Mouse (Mus musculus): ENCODE results near the gene Ndufa7. TPM values are rescaled to one million over a fixed set of nuclear protein-coding genes. Genes with fewer than 3 reads are reported as not detected.

Ndufa7 gene
- total RNA-seq (2023), result 138 TPM

DNA sequence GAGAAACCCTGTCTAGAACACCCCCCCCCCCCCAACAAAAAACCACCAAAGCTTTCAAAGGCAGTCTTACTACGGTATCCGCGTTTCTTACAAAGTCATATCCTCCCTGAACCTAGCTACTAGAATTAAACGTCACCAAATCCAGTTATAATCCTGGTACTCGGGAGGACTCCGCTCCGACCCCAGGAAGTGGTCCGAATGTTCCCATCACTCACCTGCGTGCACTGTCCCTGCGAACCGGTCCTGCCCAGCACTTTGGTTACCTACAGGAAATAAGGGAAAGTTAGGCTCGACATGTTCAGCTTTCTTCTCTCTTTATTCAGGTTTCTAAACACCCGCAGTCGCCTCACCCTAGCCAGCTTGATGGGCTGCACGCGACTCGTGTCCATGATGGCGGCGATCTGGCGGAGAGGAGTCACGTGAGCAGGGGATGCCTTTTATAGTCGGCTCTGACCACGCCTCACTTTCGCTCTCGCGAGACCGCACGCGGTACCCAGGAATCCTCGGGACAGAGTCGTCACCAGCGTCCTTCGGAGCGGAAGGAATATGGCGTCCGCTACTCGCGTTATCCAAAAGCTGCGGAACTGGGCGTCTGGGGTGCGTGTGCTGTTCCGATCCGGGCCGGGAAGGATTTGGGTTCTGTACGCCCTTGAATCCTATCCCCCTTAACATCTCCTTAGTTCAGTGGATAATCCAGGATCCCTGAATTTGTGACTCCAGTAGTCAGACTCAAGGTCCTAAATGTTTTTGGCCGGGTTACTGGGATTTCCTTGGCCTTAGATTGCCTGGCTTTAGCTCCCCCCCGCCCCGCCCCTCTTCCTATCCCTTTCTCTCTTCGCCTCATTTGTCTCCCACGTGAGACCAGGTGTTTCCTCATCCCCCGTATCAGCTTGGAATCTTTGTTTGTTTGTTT, at the start of gene Ndufa7, which contains the start of gene Rps28:
Ndufa7 (plus strand) TSS at position 489 of the 913 bp plus-strand sequence.
Rps28 (minus strand) TSS at position 479 of the 913 bp plus-strand sequence.

DNA sequence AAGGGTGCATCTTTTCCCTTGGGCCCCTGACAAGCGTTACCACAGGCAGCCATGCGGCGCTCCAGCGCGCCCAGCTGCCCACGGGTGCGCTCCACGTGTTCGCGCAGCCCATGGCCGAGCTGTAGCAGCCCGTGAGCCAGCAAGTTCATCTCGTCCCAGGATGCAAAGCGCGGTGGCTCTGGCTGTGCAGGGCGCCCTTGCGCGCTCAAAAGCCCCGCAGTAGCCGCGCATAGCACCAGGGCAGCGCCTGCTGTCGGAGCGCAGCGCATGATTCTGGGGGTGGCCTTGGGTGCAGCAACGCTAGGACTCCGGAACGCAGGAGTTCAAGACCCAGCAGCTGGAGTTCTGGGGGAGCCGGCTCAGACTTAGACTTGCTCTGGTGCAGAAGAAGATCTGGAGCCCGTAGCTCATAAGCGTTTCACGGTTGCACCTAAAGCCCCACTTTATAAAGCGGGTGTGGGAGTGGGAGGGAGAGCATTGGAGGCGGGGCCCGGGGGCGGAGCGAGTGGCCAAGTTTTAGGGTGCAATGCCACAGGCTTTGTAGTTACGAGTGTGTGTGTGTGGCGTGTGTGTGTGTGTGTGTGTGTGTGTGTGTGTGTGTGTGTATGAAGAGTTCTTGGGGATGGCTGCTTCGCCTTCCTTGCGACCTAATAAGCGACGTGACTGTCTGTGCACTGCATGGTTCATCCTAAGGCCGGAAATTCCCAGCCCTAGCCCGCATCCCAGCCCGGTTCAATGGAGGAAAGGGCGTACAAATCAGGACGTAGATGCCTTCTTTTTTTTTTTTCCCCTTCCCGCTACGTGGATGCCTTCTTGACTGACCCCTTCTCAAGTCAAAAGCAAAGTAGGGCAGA, 43.0 kb upstream of the Ndufa7 start, which contains the start of gene Angptl4:
Angptl4 (minus strand) TSS at position 707 of the 854 bp plus-strand sequence.

DNA sequence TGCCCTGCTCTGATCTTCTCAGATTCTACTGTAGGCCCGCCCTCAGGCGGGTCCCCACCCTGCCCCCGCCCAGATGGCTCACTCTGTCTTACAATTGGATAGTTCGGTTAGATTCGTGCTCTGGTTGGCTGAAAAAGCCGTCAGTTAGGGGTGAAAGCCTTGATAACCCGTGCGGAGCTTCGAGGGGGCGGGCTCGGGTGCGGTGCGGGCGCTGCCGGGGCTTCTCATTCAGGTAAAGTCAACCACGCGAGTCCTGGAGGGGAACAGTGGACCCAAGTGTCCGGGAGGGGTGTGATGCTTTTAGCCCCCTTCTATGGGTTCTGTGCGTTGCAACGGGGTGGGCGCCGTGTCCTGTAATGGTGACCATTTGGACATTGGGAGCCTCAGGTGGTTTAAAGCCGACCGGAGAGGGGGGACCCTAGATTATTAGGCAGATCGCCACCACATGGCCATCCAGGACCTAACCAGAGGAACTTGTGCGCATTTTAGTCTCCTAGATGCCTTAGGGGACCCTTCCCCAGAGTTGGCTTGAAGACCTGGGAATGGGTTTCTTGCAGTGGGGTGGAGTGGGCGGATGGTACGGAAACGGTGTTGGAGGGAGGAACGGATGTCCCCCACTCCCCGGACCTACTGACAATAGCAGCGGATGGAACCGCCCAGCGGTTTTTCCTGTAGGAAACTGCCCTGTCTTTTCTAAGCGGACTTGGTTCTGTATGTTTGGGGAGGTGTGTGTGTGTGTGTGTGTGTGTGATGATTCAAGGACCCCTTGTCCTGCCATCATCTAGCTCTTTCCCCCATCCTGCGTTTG, 13.8 kb upstream of the Ndufa7 start, which contains the start of gene Kank3:
Kank3 (plus strand) TSS at position 186 of the 808 bp plus-strand sequence.

DNA sequence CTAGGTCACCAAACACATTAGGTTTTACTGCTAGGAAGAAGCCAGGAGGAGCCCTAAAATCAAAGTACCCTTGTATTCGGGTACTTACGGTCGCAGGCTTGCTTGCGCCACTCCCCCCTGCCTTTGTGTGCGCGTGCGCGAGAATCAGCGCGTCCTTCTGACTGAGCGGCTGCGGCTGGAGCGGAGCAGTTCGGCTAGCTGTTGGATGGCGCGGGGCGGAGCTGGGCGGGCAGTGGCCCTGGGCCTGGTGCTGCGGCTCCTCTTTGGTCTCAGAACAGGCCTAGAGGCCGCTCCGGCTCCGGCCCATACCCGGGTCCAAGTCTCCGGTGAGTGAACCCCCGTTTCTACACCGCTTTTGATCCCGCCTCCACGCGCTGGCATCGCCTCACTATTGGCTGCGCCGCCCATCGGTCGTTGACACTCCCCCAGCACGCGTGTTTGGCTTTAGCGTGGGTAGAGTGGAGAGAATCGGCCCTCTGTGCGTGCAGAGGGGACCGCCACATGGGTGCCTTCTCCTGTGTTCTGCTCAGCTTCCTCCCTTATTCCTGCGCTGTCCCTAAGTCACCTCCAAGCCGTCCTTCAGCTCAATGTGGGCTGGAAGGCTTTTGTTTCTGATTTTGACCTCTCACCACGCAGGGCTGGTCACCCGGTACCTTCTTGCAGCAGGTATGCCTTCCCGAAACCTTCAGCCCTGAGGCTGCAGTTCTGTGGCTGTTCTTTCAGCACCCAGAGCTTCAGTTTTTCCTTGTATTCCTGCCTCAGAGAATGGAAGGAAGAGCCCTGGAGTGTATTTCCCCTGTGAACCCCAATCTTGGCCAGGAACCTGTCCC, 18.8 kb downstream of the Ndufa7 start, which contains the start of gene Cd320:
Cd320 (plus strand) TSS at position 126 of the 830 bp plus-strand sequence.

DNA sequence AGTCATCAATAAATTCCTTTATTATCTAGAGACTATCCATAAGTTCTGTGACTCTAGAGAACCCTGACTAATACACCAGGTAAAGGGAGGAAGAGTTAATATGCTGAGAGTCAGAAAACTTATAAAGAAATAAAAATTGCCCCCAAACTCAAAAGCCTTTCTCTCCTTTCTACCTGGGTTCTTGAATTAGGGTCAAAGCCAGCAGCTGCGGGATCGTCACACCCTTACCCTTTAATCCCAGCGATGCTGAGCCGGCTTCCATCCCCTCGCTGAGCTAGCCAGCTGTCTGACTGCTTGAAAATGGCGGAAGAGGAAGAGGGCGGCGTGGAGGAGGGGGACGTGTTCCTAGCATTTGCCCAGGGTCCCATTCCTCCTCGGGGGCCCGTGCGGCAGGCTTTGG, 49.2 kb downstream of the Ndufa7 start, which contains the start of gene Gm7029:
Gm7029 (plus strand) TSS at position 301 of the 400 bp plus-strand sequence.

Other genes with a start within 250 kb of the Ndufa7 start
- 42.9 TPM for gene Zfp414, start 195.5 kb upstream of the Ndufa7 start, total RNA-seq (2023)
- 3.3 TPM for gene Pram1, start 186.5 kb upstream of the Ndufa7 start, total RNA-seq (2023)
- gene Hnrnpm, start 137.7 kb upstream of the Ndufa7 start, total RNA-seq (2023), result 322 TPM
- gene March2, start 105.9 kb upstream of the Ndufa7 start, total RNA-seq (2023), result 58.7 TPM
- 192 TPM for gene Rab11b, start 64.0 kb upstream of the Ndufa7 start, total RNA-seq (2023)
- gene Angptl4, start 42.7 kb upstream of the Ndufa7 start, total RNA-seq (2023), result 1.4 TPM
- gene Kank3, start 14.1 kb upstream of the Ndufa7 start, total RNA-seq (2023), result 3.1 TPM
- 5,360 TPM for gene Rps28, start within 50 bp of the Ndufa7 start, total RNA-seq (2023)
- gene Cd320, start 18.5 kb downstream of the Ndufa7 start, total RNA-seq (2023), result 9.8 TPM
- not detected for gene Gm7029, start 49.3 kb downstream of the Ndufa7 start, total RNA-seq (2023)
- 5.4 TPM for gene Kifc1, start 66.1 kb downstream of the Ndufa7 start, total RNA-seq (2023)
- gene Platr17, start 80.6 kb downstream of the Ndufa7 start, total RNA-seq (2023), result 1.1 TPM
- 60.9 TPM for gene Daxx, start 84.8 kb downstream of the Ndufa7 start, total RNA-seq (2023)
- 363 TPM for gene Tapbp, start 91.3 kb downstream of the Ndufa7 start, total RNA-seq (2023)
- 29.5 TPM for gene Zbtb22, start 91.3 kb downstream of the Ndufa7 start, total RNA-seq (2023)
- 159 TPM for gene Rgl2, start 105.0 kb downstream of the Ndufa7 start, total RNA-seq (2023)
- 61.3 TPM for gene Pfdn6, start 115.8 kb downstream of the Ndufa7 start, total RNA-seq (2023)
- gene Wdr46, start 116.1 kb downstream of the Ndufa7 start, total RNA-seq (2023), result 67.7 TPM
- gene B3galt4, start 126.9 kb downstream of the Ndufa7 start, total RNA-seq (2023), result 16.0 TPM
- gene Vps52, start 131.2 kb downstream of the Ndufa7 start, total RNA-seq (2023), result 58.6 TPM
- gene Rps18, start 131.4 kb downstream of the Ndufa7 start, total RNA-seq (2023), result 2,292 TPM
- gene H2-K1, start 175.8 kb downstream of the Ndufa7 start, total RNA-seq (2023), result 4,625 TPM
- 32.6 TPM for gene Ring1, start 200.1 kb downstream of the Ndufa7 start, total RNA-seq (2023)
- 140 TPM for gene H2-Ke6, start 203.5 kb downstream of the Ndufa7 start, total RNA-seq (2023)
- gene Slc39a7, start 207.1 kb downstream of the Ndufa7 start, total RNA-seq (2023), result 91.6 TPM
- gene Rxrb, start 207.2 kb downstream of the Ndufa7 start, total RNA-seq (2023), result 103 TPM
- gene Col11a2, start 214.9 kb downstream of the Ndufa7 start, total RNA-seq (2023), result 21.9 TPM

Measured in CD8-positive naive resting alpha-beta T cell, adult 57 days (primary cell).